Mouse (Mus musculus) c-Kit-positive CD71-negative TER-119-negative erythroid progenitor cells, embryonic 14.5 days (primary cell): Measurements from ENCODE around the gene Sun2.

Source experiments
- DNase-seq: peaks from one replicate; pipeline ENCODE4 v3.0.0-alpha.2; 2013; ENCODE audit warnings: low read depth

Gene Sun2

GRCm38 (mm10) chr15:79741921-79742705, at the start of gene Sun2:
TSS of gene Sun2 (minus strand) at chr15:79742536.
- DNase-seq = peak; percentile 66

DNA sequence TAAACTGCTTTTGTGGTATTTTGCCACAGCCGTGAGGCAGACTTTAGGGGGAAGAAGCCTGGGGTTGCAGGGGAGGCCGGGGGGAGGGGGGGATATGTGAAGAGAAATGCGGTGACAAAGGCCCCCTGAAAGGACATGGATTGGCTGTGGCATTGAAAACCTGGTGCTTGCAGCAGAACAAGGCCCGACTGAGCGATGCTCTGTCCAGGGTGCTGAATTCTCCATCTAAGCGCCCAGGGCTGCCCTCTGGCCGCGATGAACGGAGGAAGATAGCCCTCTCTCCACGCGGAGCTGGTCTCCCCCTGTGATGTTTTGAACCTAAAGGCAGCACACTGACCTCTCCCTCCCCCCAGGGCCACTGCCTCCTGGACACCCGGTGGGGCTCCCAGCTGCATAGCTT, 49.2 kb upstream of the Sun2 start:
- DNase-seq = peak; percentile 69

- no peak for DNase-seq
Measured at GRCm38 (mm10) chr15:79790905-79791304, 48.6 kb upstream of the Sun2 start.

GRCm38 (mm10) chr15:79790111-79790510, 47.8 kb upstream of the Sun2 start:
- no peak for DNase-seq

GRCm38 (mm10) chr15:79787815-79788214, 45.5 kb upstream of the Sun2 start:
- DNase-seq = no peak

DNA sequence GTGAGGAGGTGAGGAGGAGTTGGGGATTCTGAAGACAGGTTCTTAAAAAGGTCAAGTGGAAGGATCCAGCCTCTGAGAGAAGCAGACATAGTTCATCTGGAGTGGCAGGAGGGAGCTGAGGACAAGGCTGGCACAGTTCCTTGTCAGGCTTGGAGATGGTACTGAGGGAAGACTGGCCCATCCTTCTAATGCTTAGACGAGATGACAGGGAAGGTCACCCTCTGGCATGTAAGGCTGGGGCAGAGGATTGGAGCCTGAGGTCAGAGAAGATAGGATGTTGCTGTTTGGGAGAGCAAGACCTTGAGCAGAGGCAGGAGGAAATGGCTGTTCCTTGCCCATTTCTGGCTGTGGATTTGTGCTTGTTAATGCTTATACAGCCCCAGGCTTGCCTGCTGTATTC, 42.7 kb upstream of the Sun2 start:
- DNase-seq = no peak

- DNase-seq = no peak
Measured at GRCm38 (mm10) chr15:79777749-79778148, 35.4 kb upstream of the Sun2 start, which contains the start of gene Dnal4. TSS of gene Dnal4 (minus strand) at chr15:79777849.

GRCm38 (mm10) chr15:79775662-79776061, 33.3 kb upstream of the Sun2 start:
- DNase-seq = no peak

GRCm38 (mm10) chr15:79774117-79775027, 32.0 kb upstream of the Sun2 start:
- DNase-seq = peak; percentile 94

GRCm38 (mm10) chr15:79770629-79771240, 28.4 kb upstream of the Sun2 start:
- no peak for DNase-seq

- DNase-seq = no peak
Measured at GRCm38 (mm10) chr15:79768302-79768701, 26.0 kb upstream of the Sun2 start.

DNA sequence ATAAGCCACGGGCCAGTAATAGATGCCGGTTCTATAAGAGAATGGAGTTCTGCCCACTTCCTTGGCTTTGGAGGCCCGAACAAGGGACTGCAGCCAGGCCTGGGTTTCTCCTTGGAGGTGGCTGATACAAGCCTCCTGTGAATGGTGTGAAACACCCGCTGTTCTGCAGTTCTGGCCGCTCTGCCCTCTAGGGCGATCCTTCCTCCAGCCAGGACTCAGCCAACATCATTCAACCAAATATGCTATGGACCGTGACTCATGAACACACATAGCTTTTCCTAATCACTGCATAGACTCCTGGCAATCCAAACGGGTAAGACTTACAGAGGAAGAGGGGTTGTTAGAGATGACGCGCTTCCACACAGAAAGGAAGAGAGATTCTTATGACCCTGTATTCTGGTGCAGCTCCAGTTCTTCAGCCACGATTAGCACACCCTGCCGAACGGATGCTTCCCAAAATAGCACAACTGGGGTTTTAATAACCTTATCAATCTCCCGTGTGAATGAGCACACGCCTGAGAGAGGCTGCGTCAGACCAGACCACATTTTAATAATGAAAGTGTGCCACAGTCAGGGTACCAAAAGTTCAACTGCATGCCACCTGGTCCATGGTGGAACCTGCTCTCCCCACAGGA, 25.1 kb upstream of the Sun2 start:
- DNase-seq = no peak

- no peak for DNase-seq
Measured at GRCm38 (mm10) chr15:79766586-79767071, 24.3 kb upstream of the Sun2 start.

- no peak for DNase-seq
Measured at GRCm38 (mm10) chr15:79766168-79766567, 23.8 kb upstream of the Sun2 start.

GRCm38 (mm10) chr15:79765361-79765760, 23.0 kb upstream of the Sun2 start:
- DNase-seq = no peak

GRCm38 (mm10) chr15:79764539-79765267, 22.4 kb upstream of the Sun2 start:
- no peak for DNase-seq

GRCm38 (mm10) chr15:79763601-79764246, 21.4 kb upstream of the Sun2 start:
- DNase-seq = no peak

- DNase-seq = no peak
Measured at GRCm38 (mm10) chr15:79763001-79763400, 20.7 kb upstream of the Sun2 start.

- DNase-seq = no peak
Measured at GRCm38 (mm10) chr15:79760956-79761355, 18.6 kb upstream of the Sun2 start.

DNA sequence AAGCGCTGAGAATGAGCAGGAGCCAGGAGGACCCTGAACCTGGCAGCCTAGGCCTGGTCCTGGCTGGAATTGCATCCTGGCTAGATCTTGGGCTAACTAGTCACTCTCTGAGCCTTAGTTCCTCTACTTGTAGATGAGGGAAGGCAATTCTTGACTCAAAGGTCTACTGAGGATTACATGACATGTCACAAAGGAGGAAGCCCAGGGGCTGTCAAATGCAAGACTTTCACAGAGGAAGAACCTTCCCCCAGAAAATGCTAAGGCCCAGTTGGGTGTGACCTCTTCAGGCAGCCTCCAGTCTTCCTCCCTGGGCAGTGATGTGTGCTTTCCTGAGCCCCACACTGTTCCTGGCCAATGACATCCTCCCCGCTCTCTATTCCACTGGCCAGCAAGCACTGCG, 14.8 kb upstream of the Sun2 start:
- DNase-seq = no peak
